Mouse (Mus musculus) embryonic facial prominence, embryonic 12.5 days (tissue): ENCODE results near the gene Smad3. TPM values are rescaled to one million over a fixed set of nuclear protein-coding genes. Genes with fewer than 3 reads are reported as not detected.

ENCODE experiments used
- ATAC-seq: fragments of 200-750 bp; cut with Nextera tagmentation; 2 replicates; pipeline ENCODE4 v1.8.0; 2017; ENCODE audit not compliant: insufficient number of reproducible peaks, insufficient read depth, low FRiP score, low TSS enrichment
- H3K27ac ChIP-seq: fragments of 300-500 bp; sonication (generic); 2 replicates; pipeline ENCODE4 v1.5.1; 2016; ENCODE audit warnings: mild to moderate bottlenecking
- H3K27me3 ChIP-seq: fragments of 300-500 bp; sonication (generic); 2 replicates; pipeline ENCODE4 v1.6.1; 2016; ENCODE audit warnings: mild to moderate bottlenecking, moderate library complexity
- H3K36me3 ChIP-seq: fragments of 300-500 bp; sonication (generic); 2 replicates; pipeline ENCODE4 v1.6.1; 2016; ENCODE audit warnings: mild to moderate bottlenecking
- H3K4me1 ChIP-seq: fragments of 300-500 bp; sonication (generic); 2 replicates; pipeline ENCODE4 v1.6.1; 2016
- H3K4me2 ChIP-seq: fragments of 300-500 bp; sonication (generic); replicated peaks from 2 replicates; pipeline ENCODE4 v1.6.1; 2016; ENCODE audit warnings: mild to moderate bottlenecking, moderate library complexity
- H3K4me3 ChIP-seq: fragments of 300-500 bp; sonication (generic); 2 replicates; pipeline ENCODE4 v1.5.1; 2016; ENCODE audit warnings: mild to moderate bottlenecking
- H3K9ac ChIP-seq: fragments of 300-500 bp; sonication (generic); 2 replicates; pipeline ENCODE4 v1.6.1; 2016; ENCODE audit warnings: mild to moderate bottlenecking, moderate library complexity
- H3K9me3 ChIP-seq: fragments of 300-500 bp; sonication (generic); 2 replicates; pipeline ENCODE4 v1.6.1; 2016; ENCODE audit warnings: mild to moderate bottlenecking, moderate library complexity
- WGBS: fragments of 180-500 bp; shearing (Covaris S2); methylation state at CpG from one replicate; pipeline ENCODE4 v1.1.7; 2016; 5-methylcytosine and 5-hydroxymethylcytosine counted together
- polyA plus RNA-seq: library from polyadenylated mRNA; unstranded; fragments of >200 nt; fragmentation: Nextera tagmentation; extraction: Ambion mirVana; gene quantifications from 2 replicates; pipeline ENCODE4 v1.2.1, GENCODE M21; 2016

Gene Smad3
- polyA plus RNA-seq, 1 experiment from 2014 or later = 38.6 TPM

DNA sequence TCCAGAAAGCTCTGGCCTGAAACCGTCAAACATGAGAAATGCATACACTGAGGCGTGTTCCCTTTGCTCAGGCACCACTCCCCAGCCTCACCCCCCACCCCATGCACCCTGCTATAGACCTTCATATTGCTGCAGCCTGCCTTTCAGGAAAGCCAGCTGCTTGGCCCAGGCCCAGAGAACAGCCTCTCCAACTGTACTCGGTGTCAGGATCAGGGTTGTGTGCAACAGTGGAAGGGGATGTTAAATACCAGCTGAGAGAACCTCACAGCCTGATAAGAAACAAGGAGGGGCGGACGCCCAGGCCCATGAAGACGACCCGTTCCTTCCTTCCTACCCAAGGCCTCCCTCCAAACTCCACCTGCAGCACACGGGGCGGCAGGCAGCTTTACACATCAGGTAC, 75.5 kb downstream of the Smad3 start:
- H3K36me3 ChIP-seq = no peaks in the 10 kb centered on the region
- peaks cover 11% of the 10 kb centered on the region for H3K4me1 ChIP-seq
- no peak overlapping the region for H3K4me3 ChIP-seq
- H3K9me3 ChIP-seq = no peaks in the 10 kb centered on the region
- H3K27ac ChIP-seq = no peak overlapping the region
- WGBS = 80% methylated on average over 9 of the region's 9 CpGs
- H3K4me2 ChIP-seq = no peak overlapping the region
- H3K9ac ChIP-seq = no peak overlapping the region
- no peaks in the 10 kb centered on the region for H3K27me3 ChIP-seq
- ATAC-seq = peak; percentile 6; the same call in 1 of the 2 replicates

- Histone ChIP-seq H3K4me3 (no peak overlapping the region), H3K9me3 (no peaks in the 10 kb centered on the region), H3K4me2 (no peak overlapping the region), H3K9ac (no peak overlapping the region), H3K27me3 (no peaks in the 10 kb centered on the region), H3K4me1 (peaks cover 16% of the 10 kb centered on the region), H3K27ac (no peak overlapping the region), H3K36me3 (no peaks in the 10 kb centered on the region)
- 73% methylated on average over 1 of the region's 1 CpGs for whole genome bisulfite sequencing
- ATAC-seq = no peak
Observed at GRCm38 (mm10) chr9:63678076-63678475, 79.7 kb downstream of the Smad3 start.

- 49% methylated on average over 3 of the region's 3 CpGs for WGBS
Observed at GRCm38 (mm10) chr9:63677621-63678020, 80.2 kb downstream of the Smad3 start.

GRCm38 (mm10) chr9:63674613-63675012, 83.2 kb downstream of the Smad3 start:
- peaks cover 18% of the 10 kb centered on the region for H3K4me1 ChIP-seq
- no peaks in the 10 kb centered on the region for H3K27me3 ChIP-seq
- ATAC-seq = no peak
- no peak overlapping the region for H3K27ac ChIP-seq
- H3K36me3 ChIP-seq = peaks cover 3% of the 10 kb centered on the region; the same call in 1 of the 2 replicates
- H3K4me3 ChIP-seq = no peak overlapping the region
- no peaks in the 10 kb centered on the region for H3K9me3 ChIP-seq
- H3K9ac ChIP-seq = no peak overlapping the region
- H3K4me2 ChIP-seq = no peak overlapping the region
- WGBS = 90% methylated on average over 10 of the region's 10 CpGs

More at GRCm38 (mm10) chr9:63677621-63678020, 80.2 kb downstream of the Smad3 start:
- Histone ChIP-seq H3K4me1 (peaks cover 21% of the 10 kb centered on the region), H3K36me3 (no peaks in the 10 kb centered on the region), H3K27ac (no peak overlapping the region), H3K27me3 (no peaks in the 10 kb centered on the region), H3K9ac (no peak overlapping the region), H3K4me2 (no peak overlapping the region), H3K4me3 (no peak overlapping the region), H3K9me3 (no peaks in the 10 kb centered on the region)
- no peak for ATAC-seq

GRCm38 (mm10) chr9:63673494-63673805, 84.3 kb downstream of the Smad3 start:
- Histone ChIP-seq H3K36me3 (peaks cover 3% of the 10 kb centered on the region; the same call in 1 of the 2 replicates), H3K27me3 (no peaks in the 10 kb centered on the region), H3K27ac (no peak overlapping the region), H3K9ac (no peak overlapping the region), H3K9me3 (no peaks in the 10 kb centered on the region), H3K4me3 (no peak overlapping the region), H3K4me1 (peaks cover 27% of the 10 kb centered on the region), H3K4me2 (no peak overlapping the region)
- 81% methylated on average over 3 of the region's 3 CpGs for WGBS
- ATAC-seq = no peak

GRCm38 (mm10) chr9:63672797-63673493, 84.8 kb downstream of the Smad3 start:
- Histone ChIP-seq H3K36me3 (peaks cover 3% of the 10 kb centered on the region; the same call in 1 of the 2 replicates), H3K27me3 (no peaks in the 10 kb centered on the region), H3K4me3 (no peak overlapping the region), H3K27ac (no peak overlapping the region), H3K9ac (no peak overlapping the region), H3K4me1 (peaks cover 27% of the 10 kb centered on the region), H3K4me2 (no peak overlapping the region), H3K9me3 (no peaks in the 10 kb centered on the region)
- 60% methylated on average over 8 of the region's 8 CpGs for WGBS
- no peak for ATAC-seq

DNA sequence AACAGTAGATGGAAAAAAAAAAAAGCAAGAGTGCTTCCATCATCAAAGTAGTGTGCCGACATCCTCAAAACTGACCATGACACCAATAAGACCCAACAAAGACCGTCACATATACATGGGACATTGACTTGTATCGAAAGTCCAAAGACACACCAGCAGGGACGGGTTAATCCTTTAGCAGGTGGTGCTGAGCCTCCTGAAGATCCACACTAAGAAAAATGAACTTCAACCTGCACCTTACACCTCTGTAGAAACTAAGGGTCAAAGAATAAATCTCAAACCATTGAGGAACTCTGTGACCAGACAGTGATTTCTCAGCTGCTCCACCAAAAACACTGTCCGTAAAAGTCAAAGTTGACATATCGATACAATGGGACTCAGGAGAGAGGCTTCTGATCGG, 88.0 kb downstream of the Smad3 start:
- H3K9me3 ChIP-seq = no peaks in the 10 kb centered on the region
- no peaks in the 10 kb centered on the region for H3K27me3 ChIP-seq
- 95% methylated on average over 7 of the region's 7 CpGs for WGBS
- H3K36me3 ChIP-seq = peaks cover 17% of the 10 kb centered on the region
- H3K9ac ChIP-seq = no peak overlapping the region
- no peak for ATAC-seq
- peaks cover 54% of the 10 kb centered on the region for H3K4me1 ChIP-seq
- H3K4me2 ChIP-seq = no peak overlapping the region
- H3K27ac ChIP-seq = no peak overlapping the region
- H3K4me3 ChIP-seq = no peak overlapping the region

- WGBS = 66% methylated on average over 1 of the region's 1 CpGs
- Histone ChIP-seq H3K36me3 (peaks cover 17% of the 10 kb centered on the region), H3K27ac (no peak overlapping the region), H3K4me3 (no peak overlapping the region), H3K4me2 (no peak overlapping the region), H3K9me3 (no peaks in the 10 kb centered on the region), H3K27me3 (no peaks in the 10 kb centered on the region), H3K4me1 (peaks cover 65% of the 10 kb centered on the region), H3K9ac (no peak overlapping the region)
- no peak for ATAC-seq
Observed at GRCm38 (mm10) chr9:63668621-63669020, 89.2 kb downstream of the Smad3 start.

DNA sequence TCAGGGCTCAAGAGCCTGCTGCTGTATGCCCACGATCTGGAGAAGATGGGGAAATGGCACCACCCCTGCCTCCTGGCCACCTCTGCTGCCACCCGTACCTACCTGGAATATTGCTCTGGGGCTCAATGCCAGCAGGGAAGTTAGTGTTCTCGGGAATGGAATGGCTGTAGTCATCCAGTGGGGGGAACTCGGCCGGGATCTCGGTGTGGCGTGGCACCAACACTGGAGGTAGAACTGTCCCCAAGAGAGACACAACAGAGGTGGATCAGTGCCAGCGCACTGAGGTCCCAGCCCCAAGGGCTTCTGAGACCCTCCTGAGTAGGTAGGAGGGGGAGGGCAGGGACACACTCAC, 90.4 kb downstream of the Smad3 start:
- Histone ChIP-seq H3K36me3 (peaks cover 21% of the 10 kb centered on the region), H3K4me1 (peaks cover 61% of the 10 kb centered on the region), H3K27me3 (no peaks in the 10 kb centered on the region), H3K27ac (0 out of 2 replicates have a peak overlapping the region, but pooled peaks have one; percentile 1), H3K4me3 (no peak overlapping the region), H3K9ac (no peak overlapping the region), H3K9me3 (no peaks in the 10 kb centered on the region), H3K4me2 (no peak overlapping the region)
- ATAC-seq = no peak
- whole genome bisulfite sequencing = 82% methylated on average over 8 of the region's 8 CpGs

DNA sequence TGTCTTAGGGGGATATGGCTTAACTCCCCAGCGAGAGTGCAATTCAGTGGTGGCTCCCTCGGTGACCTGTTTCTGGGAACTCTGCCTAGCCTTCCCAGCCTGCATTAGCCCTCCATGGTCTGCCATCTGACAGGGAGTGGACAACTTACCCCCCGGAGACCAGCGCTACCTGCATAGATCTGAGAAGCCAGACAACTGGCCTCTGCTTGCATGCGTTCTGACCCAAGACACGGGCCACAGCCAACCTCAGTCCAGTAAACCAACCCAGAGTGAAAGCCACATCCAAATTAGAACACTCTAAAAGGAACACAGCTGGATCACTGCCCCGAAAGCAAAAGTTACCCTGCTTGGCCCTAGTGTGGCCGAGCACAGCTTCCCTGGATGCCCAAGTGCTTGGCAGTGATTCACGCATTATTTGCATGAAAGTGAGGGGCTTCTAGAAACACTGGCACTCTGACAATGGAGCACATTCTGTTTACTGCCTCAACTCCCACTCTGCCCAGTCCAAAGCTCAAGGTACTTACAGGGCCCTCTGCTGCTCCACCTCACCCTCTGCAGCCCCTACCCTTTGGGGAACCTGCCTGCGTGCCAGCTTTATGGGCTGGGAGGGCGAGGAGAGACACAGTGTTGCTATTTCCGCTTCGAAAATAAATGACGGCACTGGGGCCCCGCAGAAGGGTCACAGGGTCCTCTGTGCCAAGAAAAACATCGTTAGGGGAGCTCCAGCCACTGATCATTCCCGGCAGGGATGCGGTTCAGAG, 91.0 kb downstream of the Smad3 start:
- H3K4me3 ChIP-seq = no peak overlapping the region
- no peak overlapping the region for H3K4me2 ChIP-seq
- no peak for ATAC-seq
- H3K27ac ChIP-seq = peak overlapping the region; percentile 1; the same call in 1 of the 2 replicates
- no peaks in the 10 kb centered on the region for H3K27me3 ChIP-seq
- peaks cover 26% of the 10 kb centered on the region for H3K36me3 ChIP-seq
- no peak overlapping the region for H3K9ac ChIP-seq
- no peaks in the 10 kb centered on the region for H3K9me3 ChIP-seq
- 63% methylated on average over 18 of the region's 18 CpGs for WGBS
- peaks cover 61% of the 10 kb centered on the region for H3K4me1 ChIP-seq

DNA sequence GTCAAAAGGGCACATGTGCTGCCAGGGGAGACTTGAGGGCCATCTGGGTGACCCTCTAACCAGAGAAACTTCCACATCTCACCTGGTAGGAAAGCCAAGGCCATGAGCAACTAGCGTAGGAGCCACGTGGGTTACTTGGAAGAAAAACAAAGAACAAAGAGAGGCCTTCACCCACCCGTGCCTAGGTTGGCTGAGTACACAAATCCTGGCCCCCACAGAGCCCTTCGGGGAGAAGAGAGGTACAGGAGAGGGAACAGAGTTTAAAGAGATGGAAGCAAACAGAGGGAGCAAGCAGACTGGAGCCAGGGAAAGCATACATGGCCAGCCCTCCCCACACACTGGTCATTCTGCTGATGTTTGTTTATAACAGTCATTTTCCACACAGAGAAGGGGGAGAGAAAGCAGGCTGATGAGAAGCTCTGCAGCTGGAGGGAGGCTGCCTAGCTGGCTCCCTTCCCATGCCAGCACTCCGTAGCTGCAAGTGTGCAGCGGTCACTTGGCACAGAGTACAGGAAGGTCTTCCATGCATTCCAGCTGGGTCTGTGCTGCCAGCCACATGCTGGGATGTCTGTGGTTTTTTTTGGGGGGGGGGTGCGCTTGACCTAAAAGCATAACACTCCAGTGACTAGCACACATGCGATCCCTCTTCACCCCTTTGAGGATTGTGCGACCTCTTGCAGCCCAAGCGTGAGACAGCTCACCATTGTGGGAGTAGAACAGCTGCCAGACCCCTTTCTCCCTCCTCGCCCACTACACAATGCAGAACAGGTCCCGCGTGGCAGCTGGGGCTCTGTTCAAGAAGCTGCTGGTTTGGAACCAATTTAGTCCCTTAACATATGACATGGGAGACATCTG, 92.8 kb downstream of the Smad3 start:
- peaks cover 61% of the 10 kb centered on the region for H3K4me1 ChIP-seq
- H3K27me3 ChIP-seq = no peaks in the 10 kb centered on the region
- no peak overlapping the region for H3K4me3 ChIP-seq
- peaks cover 33% of the 10 kb centered on the region for H3K36me3 ChIP-seq
- no peaks in the 10 kb centered on the region for H3K9me3 ChIP-seq
- H3K4me2 ChIP-seq = no peak overlapping the region
- H3K9ac ChIP-seq = no peak overlapping the region
- H3K27ac ChIP-seq = peak overlapping the region; percentile 69
- no peak for ATAC-seq
- 36% methylated on average over 13 of the region's 13 CpGs for WGBS
